Mouse (Mus musculus): ENCODE data around the gene 5430419D17Rik. TPM values are rescaled to one million over a fixed set of nuclear protein-coding genes. Genes with fewer than 3 reads are reported as not detected.

5430419D17Rik gene
- total RNA-seq (2021) = under 1 TPM; 0.06 to 0.08 TPM

DNA sequence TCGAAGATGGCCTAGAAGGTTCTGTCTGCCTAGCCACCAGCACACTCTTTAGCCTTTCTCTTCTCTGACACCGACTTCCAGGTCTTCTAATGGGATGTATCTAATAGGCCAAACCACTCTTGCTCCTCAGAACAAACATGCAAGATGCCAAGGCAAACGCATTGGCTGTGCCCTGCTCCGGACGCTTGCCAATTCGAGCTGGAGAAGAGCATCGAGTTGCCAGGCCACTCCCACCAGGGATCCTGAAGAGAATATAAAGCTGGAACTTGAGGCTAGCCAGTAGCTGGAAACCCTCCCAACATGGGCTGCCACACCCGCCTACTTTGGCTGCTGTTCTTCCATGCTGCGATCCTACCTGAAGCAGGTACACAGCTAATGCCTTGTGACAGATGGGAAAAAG is at the start of gene 5430419D17Rik:
Gene 5430419D17Rik, plus strand, starts transcription at position 282 of the 400 bp plus-strand sequence.
- DNase-seq = peak; percentile 23

DNA sequence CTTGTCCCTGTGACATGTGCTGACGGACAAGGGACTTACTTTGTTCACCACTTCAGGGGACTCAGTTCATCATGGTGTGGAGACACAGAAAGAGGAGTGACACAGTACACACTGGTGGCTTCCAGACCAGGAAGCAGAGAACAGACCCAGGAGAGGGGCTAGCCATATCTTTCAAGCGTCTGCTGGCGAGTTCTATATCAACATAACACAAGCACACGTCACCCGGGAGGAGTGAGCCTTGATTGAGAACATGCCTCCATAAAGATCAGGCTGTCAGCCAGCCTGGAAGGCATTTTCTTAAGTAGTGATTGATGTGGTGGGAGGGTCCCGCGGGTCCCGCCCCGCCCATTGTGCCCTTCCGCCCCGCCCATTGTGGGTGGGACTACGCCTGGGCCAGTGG is 44.2 kb upstream of the 5430419D17Rik start:
- no peak for DNase-seq
- intact Hi-C loops (cut with DNase I) = no loop called here

More for the DNA sequence above, at the start of gene 5430419D17Rik:
- intact Hi-C loops (cut with DNase I) = no loop called here

DNA sequence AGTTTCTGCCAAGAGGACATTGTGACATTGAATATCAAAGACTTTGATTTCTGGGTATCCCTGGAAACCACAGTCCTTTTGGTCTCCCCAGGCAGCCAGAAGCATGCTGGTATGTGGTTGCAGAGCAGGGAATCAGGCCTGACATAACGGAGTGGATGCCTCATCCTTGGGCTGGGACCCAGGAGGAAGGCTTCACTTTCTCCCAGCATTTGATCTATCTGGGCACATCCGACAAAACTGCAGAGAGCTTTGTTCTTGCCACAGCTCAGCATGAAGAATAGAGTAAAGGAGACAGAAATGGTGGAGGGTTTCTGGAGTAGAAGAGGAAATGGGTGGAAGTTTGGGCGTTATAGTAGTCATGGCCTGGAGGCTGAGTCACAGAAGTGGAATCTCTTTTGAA is 41.0 kb upstream of the 5430419D17Rik start:
- intact Hi-C loops (cut with DNase I) = no loop called here
- peak; percentile 9 for DNase-seq

DNA sequence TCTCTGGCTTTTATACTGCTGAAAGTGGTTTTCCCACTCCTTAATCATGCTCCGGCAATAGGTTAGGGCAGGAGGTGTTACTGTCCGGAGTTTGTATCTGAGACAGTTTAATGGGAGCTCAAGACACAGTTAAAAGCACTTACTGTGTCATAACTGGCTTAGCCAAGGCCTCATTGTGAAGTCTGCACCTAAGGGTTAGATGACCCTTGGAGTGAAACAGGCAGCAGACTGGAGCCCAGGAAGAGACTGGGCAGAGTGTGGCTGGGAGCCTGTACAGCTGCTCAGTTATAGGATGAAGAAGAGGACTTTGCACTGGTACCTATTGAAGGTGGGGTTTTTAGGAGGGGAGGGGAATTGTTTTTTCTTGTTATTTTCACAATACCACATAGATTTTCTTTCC is 28.0 kb upstream of the 5430419D17Rik start, which contains the start of gene 4933402N03Rik:
Gene 4933402N03Rik, minus strand, starts transcription at position 101 of the 400 bp plus-strand sequence.
- intact Hi-C loops (cut with DNase I) = no loop called here
- DNase-seq = no peak

DNA sequence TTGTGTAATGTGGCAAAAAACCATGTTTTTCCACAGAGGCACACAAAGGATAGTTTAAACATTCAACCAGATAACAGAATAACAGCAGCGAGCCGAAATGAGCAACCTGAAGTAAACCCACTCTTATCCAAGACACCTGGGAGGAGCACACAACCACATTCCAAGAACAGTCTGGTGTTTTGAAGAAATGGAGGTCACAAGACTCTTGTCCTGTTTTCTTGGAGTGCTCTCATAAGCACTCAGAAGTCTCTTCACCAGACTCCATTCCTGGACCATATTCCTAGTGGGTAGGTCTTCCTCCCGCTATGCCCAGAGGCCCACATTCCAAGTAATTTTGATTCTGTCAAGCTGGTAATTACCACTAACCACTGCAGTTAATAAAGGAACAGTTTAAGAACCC is 24.0 kb upstream of the 5430419D17Rik start:
- no peak for DNase-seq
- intact Hi-C loops (cut with DNase I) = no loop called here

DNA sequence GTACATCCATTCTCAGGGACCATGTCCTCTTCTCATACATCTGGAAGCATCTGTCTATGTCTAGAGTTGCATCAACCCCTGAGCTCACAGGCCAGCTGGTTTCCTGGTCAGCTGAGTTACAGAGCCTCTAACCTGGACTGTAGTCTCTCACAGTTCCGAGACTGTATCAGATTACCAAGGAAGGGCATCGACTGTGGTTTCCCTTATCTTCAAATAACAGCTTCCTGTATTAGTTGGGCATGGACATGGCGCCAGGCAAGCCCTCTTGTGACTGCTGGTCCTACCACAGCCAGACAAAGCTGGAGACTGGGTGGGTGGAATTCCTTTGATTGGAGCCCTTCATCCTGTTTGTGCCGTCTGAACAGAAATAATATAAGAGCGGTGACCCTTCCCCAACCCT is 21.2 kb upstream of the 5430419D17Rik start:
- DNase-seq = no peak
- intact Hi-C loops (cut with DNase I) = no loop called here

DNA sequence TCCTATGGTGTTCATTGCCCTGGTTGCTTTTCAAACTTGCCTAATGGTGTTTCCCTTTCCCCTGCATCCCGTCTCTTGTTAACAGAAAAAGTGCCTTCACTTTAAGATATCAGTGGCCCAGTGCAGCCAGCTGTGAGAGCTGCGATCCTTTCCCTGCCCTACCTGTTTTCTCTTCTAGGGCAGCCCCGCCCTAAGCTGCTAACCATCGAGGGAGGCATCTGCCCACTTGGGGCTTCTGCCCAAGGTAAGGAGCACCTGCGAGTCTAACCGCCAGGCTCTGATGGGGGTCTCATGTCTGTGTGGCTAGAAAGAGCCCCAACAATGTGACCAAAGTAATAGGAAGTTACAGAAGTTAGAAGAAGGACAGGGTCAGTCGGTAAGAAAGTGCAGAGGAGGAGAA is 12.0 kb upstream of the 5430419D17Rik start:
- DNase-seq = no peak
- intact Hi-C loops (cut with DNase I) = no loop called here

DNA sequence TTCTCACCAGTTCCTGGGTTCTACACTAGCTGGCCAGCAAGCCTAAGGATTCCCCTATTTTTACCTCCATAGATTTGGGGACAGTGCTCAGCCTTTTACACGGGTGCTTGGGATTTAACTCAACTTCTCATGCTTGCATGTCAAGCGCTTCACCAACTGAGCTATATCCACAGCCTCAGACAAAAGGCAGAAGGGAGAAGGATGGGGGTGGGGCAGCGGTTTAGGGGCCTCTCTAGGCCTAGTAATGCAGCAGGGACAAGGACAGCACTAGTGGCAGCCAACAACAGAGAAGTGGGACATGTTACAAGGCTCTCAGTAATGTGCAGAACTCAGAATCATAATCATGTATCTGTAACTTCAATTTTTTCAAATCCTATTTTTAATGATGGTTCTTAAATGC is 6.4 kb upstream of the 5430419D17Rik start:
- intact Hi-C loops (cut with DNase I) = no loop called here
- DNase-seq = no peak

DNA sequence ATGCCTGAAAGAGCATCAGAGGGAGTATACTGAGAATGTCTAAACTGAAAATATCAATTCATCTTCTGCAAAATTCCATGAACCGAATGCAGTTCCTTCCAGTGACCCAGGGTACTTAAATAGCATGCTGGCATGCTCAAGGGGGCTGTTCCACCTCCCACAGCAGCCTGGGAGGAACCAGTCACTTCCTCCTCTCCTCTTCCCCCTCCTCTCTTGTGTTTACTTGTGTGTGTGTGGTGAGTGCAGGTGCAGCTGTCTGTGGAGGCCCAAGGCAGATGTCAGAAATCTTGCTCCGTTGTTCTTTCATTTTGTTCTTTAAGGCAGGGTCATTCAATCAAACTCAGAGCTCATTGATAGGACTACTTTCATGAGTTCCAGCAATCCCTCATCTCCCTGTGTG is 5.1 kb upstream of the 5430419D17Rik start:
- intact Hi-C loops (cut with DNase I) = no loop called here
- DNase-seq = no peak

DNA sequence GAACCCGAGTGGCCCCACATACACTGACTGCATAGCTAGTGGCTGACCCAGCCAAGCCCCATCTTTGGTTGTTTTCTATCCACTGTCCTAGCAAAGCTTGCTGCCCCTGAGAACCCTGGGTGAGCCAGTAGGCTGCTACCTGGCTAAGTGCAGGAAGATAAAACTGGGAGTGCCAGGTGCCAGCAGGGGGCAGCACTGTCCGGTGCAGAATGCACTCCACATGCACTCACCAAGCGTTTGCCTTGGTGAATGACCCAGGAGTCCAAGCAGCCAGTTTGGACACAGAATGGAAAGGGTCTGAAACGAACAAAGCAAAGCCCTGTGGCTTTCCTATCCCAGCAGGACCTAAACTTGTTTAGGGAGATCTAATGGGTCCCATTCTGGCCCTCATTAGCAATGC is 8.5 kb downstream of the 5430419D17Rik start:
- intact Hi-C loops (cut with DNase I) = no loop called here
- DNase-seq = peak; percentile 54

DNA sequence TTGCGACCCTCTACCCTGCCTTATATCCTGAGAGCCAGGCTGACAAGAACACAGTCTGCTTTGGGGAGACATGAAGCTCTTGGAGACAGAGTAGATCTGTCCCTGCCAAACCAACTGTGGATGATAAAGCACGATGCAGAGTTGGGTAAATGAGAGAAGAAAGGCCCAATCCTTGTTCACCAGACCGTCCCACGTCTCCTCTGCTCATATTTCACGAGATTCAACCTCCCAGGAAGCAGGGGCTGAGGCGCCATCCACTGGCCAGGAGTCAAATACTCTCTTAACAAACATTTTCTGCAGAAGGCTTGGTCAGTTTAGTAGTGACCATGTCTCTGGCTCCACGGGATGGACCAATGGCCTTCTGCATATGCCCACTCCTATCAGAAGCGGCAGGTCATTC is 10.1 kb downstream of the 5430419D17Rik start:
- DNase-seq = no peak
- intact Hi-C loops (cut with DNase I) = no loop called here

DNA sequence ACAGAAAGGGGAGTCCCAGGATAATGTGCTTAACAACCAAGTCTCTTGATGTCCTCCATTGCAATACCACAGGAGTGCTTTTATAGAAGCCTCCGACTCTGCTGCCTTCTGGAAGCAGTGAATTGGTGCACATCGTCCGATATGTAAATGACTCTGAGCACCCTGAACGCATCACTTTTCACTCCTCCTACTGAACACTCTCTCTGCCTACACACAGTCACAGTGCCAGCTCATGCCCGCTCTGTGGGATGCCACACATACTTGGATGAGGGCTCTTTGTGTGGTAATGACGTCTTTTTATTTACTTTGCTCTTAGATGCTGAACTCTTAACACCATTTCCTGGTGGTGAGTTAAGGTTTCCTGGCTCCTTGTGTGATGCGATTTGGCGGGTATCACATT is 12.8 kb downstream of the 5430419D17Rik start:
- intact Hi-C loops (cut with DNase I) = no loop called here

DNA sequence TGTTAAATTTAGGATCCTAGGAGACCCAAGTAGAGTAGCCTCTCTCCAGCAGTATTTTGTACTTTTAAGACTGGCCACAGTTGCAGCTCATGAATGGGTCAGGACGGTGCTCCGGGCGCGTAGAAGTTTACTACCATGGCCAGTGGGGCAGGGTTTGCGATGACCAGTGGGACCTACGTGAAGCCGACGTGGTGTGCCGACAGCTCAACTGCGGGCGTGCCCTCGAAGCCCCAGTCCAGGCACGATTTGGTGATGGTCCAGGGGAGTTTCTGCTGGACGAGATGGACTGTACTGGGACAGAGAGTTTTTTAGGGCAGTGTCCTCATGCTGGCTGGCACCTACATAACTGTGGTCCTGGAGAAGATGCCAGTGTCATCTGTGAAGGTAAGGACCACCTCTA is 13.8 kb downstream of the 5430419D17Rik start:
- intact Hi-C loops (cut with DNase I) = no loop called here
- no peak for DNase-seq

More for the DNA sequence above, 12.8 kb downstream of the 5430419D17Rik start:
- no peak for DNase-seq

DNA sequence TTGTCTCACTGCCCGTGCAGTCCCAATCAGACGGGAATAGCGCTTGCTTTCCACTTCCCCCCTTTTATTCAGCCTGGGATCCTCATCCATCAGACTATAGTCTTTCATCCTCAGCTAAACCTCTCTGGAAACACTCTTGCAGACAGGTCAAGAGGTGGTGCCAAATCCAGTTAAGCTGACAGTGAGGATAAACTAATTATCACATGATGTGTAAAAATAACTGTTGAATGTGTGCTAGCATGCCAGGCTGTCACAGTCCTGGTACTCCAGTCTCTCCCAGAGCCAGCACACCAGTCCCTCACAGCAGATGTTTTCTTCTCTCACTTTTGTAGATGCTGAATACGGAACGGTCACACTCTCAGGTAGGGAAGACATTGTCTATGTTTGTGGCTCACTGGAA is 48.9 kb downstream of the 5430419D17Rik start:
- intact Hi-C loops (cut with DNase I) = no loop called here
- no peak for DNase-seq

DNA sequence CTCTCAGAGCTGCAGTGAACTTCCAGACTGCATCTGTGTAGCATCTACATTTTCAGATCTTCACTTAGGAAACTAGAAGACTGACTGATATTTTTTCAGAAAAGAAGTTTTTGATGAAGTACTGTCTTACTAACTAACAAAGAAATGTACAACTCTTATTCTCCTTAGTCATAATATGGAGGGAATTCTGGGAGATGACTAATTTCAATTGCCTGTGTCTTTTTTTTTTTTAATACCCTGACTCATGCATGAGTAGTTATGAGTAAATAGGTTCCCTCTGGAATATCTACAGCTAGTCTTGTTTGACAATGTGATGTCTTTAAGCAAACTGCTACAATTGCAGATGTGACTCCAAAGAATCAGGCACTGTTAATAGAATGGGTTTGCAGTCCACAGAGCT is 61.9 kb downstream of the 5430419D17Rik start:
- no peak for DNase-seq

DNA sequence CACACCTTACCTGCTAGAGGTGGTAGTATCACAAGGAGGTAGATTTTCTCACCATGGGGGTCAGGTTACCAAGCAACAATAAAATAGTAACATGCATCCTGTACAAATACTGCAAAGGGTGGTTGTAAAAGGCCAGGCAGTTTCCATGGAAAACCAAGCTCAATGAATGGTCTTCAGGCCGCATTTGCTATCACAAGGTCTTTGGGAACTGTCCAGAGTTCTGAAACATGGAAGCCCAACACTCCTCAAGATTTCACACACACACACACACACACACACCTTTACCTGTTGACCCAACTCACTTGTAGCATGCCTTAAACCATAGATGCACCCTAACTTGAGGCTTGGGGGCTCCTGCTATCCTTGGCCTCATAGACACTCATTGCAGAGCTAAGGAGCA is 70.8 kb downstream of the 5430419D17Rik start:
- intact Hi-C loops (cut with DNase I) = no loop called here
- DNase-seq = no peak

More for the DNA sequence above, 61.9 kb downstream of the 5430419D17Rik start:
- intact Hi-C loops (cut with DNase I) = no loop called here

DNA sequence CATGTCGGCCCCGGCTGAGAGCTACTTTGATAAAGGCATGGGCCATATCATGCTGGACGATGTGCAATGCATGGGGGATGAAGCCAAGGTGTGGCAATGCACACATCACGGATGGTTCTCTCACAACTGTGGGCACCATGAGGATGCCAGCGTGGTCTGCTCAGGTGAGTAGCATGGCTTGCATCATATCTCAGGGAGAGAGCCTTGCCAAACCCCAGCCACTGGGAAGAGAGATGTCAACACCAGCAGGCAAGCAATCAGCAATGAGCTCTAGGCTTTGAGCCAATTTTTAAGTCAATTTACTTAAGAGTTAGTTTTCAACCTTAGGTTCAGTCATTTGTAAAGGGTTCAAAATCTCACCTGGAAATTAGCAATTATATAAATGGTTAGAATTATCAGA is 82.6 kb downstream of the 5430419D17Rik start:
- intact Hi-C loops (cut with DNase I) = no loop called here
- no peak for DNase-seq

DNA sequence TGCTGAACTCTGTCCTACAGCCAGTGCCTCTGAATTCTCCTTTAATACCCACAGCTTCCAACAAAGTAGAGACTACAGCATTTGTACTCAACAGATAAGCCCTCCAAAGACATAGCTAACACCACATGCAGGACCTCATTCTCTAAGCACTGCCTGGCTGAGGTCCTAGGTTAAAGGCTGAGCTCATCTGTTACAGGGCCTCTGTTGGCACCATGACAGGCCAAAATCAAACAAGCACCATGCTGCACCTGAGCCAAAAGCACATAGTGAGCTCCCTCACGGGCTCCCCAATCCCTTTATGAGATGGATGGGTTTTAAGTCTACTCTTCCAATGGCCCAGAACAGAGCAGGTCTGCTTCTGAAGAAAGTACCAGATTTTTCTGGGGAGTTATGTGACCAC is 83.1 kb downstream of the 5430419D17Rik start:
- DNase-seq = no peak
- intact Hi-C loops (cut with DNase I) = no loop called here

DNA sequence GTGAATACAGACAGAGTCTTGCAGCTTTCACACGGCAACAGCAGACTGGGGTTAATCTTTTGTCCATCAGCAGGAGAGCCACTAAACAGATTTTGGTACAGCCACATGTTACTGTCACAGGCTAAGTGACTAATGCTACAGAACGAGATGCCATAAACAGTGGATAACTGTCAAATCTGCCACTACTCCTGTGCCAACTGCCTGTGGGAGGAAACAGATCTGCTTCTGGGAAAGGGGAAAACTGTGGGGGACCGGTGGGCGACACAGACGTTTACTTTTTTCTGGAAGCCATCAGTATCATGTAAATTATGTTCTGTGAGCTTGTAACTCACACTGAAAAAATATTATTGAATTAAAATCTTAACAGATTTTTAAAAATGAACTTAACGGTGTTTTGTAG is 86.7 kb downstream of the 5430419D17Rik start:
- intact Hi-C loops (cut with DNase I) = no loop called here
- no peak for DNase-seq

DNA sequence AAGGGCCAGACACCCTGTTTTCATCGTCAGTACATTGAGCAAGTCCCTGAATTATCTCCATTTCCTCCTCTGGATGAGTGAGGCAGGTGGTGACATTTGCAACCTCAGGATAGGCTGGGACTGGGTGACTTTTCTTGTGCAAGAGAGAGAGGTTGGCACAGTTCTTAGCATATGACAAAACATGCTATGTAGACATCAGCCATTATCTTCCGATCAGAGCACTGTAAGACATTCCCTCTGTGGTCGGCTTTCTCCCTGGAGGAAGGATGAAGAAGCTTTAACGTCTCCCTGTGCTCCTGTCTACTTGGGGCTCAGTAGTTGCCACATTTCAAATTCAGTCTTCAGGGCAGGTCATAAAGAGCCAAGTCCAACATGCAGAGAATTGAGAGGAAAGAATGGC is 90.0 kb downstream of the 5430419D17Rik start:
- DNase-seq = no peak
- intact Hi-C loops (cut with DNase I) = no loop called here

DNA sequence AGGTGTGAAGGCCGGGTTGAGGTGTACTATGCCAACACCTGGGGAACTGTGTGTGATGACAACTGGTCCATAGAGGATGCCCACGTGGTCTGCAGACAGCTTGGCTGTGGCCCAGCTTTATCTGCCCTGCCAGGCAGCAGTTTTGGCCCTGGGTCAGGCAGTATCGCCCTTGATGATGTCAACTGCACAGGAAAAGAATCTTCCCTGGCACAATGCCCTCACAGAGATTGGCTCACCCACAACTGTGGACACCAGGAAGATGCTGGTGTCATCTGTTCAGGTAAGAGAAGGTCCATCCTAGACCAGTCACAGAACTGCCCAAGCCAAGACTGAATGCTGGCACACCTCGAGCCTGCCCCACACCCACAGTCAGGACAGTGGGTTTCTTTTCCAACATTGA is 91.6 kb downstream of the 5430419D17Rik start:
- intact Hi-C loops (cut with DNase I) = no loop called here
- DNase-seq = peak; percentile 24

DNA sequence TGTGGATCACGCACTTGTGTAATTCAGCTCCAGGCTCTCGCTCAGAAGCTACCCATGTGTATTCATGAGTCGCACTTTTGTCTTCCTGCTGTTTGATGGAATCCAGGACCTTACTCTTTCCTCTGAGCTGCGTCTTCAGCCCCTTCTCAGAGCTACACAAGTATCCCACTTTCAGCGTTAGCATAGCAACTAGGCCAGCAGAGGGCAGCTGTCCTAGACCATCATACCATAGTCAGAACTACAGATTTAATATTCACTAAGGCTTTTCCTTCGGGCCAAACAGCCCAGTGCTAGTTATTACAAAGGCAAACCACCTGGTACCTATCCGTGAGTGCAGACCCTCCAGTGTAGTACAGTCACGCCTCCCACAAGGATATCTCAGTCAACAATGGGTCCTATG is 122.9 kb downstream of the 5430419D17Rik start:
- DNase-seq = no peak
- intact Hi-C loops (cut with DNase I) = no loop called here

DNA sequence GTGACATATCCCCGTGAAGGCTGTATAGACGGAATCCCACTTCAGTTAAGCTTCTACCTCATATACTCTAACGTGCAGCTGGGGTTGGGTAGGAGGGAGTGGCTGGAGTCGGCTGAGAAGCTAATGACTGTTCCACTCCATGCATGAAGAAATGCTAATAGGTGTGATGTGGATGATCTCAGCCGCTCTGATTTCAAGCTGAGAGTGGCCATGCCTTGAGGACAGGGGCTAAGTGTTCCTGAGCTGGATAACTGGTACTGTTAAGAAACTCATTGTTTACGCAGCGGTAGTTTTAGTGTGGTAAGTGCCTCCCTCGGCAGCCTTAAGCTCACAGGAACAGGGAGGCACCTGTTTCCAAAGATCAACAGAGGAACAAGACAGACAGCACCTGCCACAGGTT is 129.1 kb downstream of the 5430419D17Rik start:
- intact Hi-C loops (cut with DNase I) = no loop called here
- no peak for DNase-seq

DNA sequence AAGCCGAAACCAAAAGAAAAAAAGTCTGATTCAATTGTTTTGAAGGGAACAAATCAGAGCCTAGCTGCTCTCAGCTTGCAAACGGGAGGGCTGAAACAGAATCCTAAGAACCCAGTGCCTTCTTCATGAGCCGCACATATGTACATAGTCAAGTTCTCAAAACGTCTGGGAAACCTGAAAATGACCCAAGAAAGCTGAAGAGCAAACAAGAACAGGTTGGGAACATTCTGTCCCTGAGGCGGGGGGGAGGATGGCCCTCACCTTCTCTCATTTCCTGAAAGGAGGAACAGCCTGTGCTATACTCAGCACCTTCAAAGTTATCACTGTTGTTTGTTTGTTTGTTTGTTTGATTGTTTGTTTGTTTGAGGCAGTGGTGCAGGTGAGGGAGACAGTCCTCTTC is 132.5 kb downstream of the 5430419D17Rik start:
- DNase-seq = no peak
- intact Hi-C loops (cut with DNase I) = no loop called here
